Mouse (Mus musculus): ENCODE results near the gene Cited4.

The Cited4 gene

DNA sequence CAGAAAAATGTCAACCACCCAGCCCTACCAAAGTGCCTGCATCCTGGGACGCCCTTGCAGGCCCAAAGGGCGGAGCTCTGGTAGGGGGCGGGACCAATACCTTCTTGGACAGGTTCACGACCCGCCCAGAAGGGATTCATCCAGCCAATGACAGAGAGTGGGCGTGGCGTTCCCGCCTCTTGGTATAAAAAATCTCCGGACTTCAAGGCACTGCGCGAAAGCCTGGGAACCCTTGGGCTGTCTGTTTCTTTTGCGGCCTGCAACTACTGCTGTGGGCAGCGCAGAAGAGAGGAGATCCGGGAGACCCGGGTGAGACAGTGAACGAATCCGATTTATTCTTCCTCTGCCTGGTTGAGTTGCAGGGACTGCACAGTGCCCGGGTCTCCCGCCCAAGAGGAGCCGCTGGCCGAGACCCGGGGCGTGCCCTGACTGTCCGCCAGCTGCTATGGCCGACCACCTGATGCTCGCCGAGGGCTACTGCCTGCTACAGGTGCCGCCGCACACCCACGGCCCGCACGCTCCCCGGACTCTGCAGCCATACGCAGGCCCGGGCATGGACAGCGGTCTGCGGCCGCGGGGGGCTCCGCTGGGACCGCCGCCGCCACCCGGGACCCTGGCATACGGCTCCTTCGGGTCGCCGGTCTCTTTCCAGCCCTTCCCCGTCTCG lies at the start of gene Cited4:
Cited4 (plus strand) TSS at position 215 of the 667 bp plus-strand sequence.
- peak; percentile 89 for DNase-seq (ENCODE audit: low read depth)

DNA sequence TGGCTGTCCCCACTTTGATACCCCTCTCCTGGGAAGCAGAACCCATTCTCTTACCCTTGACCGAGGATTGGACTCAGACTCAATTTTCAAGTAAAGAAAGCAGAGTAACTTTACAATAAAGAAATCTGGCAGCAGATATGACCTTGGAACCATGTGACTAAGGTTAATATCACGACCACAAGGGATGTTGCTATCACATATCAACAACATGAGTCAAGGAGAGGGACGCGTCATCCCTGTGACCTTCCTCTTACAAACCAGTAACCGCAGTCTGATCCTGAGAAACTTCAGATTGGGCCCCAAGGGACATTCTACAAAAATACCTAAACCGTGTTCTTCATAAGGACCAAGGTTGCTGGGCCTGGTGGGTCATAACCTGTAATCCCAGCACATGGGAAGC lies 38.6 kb upstream of the Cited4 start:
- DNase-seq (ENCODE audit: low read depth): no peak

DNA sequence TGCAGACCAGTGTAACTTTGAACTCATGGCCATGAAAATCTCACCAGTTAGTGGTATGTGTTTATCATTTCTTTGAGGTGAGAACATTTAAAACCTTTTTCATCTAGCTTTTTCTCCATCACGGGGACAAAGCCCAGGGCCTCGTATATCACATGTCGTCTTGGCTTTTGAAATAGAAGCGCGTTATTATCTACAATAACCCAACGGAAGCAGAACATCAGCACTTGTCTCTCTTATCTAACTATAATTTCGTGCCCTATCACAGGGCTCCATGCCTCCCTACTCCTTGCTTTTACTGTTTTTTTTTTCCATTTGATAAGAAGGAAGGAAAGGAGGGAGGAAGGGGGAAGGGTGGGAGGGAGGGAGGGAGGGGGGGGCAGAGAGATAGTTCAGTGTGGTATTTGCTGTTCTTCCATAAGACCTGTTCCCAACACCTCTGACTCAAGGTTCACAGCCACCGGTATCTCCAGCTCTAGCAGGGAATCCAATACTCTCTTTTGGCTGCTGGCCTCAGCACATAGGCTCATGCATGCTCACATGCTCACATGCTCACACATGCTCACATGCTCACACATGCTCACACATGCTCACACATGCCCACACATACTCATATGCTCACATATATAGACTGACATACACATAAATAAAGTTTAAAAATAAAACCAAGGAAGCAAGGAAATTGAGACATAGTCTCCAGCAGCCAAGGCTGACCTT lies 36.0 kb upstream of the Cited4 start:
- no peak for DNase-seq (ENCODE audit: low read depth)

DNA sequence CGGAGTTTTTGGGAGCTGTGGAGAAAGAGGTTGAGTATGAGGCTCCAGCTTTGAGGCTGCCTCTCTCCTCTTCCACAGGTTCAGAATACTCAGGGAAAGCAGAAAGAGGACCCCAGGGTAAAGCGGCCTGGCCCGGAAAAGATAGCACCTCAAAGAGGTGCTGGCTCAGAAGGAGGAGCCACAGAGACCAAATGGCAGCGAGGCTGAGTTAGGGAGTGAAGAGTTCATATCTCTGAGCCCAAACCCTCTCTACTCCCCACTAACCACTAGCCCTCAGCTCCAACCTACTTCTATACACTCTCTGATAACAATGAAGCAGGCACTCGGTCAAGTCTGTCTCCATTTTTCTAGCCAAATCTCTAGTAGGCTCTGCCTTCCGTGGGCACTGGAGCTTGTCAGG lies 34.5 kb upstream of the Cited4 start:
- no peak for DNase-seq (ENCODE audit: low read depth)

DNA sequence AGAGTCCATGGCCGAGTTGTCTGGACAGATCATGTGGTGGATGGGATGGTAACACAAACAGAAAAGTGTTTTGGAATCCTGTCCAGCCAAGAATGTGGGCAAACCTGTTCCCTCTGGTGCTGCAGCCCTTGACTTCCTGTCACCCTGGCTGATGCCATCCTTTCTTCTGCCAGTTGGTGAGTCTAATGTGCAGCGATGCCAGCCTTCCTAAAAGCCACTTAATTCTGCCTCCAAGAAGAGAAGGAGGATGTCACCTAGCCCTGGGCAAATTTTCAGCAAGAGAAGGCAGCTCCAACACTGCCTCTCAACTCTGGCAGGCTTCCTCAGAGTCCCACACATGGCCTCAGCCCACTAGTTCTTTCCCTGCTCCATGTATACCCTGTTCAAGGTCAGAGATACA lies 31.0 kb upstream of the Cited4 start:
- no peak for DNase-seq (ENCODE audit: low read depth)

DNA sequence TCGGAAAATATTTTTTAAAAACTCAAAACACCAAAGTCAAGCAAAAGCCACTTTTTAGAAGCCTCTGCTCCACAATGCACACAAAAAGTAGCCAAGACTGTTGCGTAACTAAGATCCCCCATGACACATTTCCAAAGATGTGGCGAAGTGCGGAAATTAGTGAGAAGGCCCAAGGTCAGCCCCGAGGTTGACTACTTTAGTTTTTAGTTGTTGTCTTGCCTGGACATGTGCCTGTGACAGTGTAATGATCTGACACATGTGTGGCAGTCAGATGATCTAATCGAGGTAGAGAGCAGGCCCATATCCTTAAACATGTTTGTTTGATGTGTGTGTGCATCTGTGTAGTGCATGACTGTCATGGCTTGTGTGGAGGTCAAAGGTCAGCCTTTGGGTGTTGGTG lies 24.4 kb upstream of the Cited4 start:
- no peak for DNase-seq (ENCODE audit: low read depth)

DNA sequence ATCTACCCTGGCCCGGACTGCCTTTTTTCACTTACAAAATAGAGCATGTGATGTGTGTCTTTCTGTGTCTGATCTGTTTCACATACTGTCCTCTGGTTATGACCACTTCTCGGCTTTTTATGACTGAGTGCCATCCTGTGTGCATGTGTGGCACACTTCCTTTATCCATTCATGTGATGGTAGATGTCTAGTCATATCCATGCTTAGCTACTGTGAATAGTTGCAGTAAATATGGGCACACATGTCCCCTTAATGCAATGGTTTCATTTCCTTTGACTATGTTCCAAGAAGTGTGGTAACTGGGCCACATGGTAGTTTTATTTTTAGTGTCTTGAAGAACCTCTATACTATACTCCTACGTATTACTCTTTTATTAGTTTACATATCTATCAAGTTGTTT lies 22.5 kb upstream of the Cited4 start:
- DNase-seq (ENCODE audit: low read depth): no peak

DNA sequence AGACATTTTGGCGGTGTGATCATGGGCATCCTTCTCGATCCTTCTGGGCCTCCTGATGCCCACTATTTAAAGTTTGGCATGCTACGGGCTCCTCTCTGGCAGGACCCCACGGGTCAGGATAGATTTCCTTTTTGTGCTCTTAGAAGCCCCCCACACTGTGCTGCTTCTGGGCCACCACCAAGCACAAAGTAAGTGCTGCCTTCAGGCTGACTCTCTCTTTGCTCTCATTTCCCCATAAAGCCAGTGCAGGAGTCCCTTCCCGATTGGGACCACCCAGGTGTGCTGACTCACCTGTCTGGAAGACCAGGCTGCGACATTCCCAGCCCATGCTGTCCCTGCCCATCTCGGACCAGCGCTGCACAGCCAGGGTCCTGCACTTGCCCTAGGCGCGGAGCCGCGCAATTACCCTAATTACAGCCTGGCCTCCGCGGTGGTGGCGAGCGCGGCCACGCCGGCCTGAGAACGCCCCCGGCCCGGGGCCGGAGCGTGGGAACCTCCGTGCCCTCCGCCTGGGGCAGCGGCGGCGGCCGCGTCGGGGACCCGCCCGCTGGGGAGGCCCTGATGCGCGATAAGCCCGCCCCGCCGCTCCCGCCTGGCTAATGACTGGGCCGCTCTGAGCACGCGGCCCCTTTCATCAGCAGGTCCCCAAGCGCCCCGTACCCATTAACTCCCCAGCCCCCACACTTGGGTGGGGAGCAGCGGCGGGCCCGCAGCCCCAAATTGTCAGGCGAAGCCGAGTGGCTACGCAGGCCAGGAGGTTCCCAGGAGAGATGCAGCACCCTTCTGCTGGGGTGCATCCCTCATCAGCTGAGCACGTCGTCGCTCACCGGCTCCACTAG lies 16.8 kb upstream of the Cited4 start:
- DNase-seq (ENCODE audit: low read depth): no peak

DNA sequence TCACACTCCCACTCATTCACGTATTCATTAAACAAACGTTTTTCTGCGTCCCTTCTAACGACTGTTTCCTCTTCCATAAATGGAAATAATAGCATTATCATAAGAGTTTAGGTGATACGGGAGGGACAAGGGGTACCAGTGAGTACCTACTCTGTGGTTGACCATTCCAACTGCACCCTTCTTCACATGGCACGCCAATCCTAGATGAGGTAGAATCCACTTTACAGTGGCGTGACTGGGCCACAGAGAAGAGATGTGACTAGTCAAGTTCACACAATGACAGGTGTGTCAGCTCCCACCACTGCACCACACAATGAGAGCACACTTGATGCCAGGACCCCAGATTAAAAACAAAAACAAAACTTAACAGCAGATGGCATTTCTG lies 16.2 kb upstream of the Cited4 start:
- DNase-seq (ENCODE audit: low read depth): no peak

DNA sequence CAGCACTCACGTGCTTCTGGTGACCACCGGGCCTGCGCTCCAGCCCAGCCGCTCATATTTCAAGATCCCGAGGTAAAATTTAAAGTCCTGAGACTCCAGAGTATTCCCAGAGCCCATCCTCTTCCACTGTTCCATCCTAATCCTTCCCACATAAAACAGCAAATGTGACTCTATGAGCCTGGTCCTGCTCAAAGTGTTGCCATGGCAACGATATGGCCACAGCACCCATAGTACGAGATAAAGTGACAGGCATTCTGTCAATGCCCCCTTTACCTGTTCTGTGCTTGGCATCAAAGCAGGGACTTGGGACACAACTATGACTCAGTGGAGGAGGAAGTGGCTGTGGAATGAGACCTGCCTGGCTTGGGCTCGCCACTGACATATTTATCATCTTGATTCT lies 10.5 kb upstream of the Cited4 start:
- no peak for DNase-seq (ENCODE audit: low read depth)

DNA sequence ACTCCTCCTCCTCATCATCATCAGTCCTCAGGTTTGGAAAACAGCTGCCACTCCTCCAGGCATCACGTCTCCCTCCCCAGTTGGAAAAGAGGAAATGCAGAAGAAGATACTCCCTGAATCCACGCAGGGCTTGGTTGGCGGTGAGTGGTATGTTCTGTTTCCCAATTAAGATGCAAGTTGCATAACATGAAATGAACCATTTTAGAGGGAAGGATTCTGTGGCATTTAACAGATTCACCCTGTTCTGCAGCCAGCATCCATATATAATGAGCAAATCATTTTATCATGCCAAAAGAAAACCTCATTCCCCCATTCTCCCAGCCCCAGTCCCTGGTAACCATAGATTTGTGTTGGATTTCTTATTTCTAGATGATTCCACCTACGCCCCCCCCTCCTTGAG lies 5.9 kb upstream of the Cited4 start:
- no peak for DNase-seq (ENCODE audit: low read depth)

DNA sequence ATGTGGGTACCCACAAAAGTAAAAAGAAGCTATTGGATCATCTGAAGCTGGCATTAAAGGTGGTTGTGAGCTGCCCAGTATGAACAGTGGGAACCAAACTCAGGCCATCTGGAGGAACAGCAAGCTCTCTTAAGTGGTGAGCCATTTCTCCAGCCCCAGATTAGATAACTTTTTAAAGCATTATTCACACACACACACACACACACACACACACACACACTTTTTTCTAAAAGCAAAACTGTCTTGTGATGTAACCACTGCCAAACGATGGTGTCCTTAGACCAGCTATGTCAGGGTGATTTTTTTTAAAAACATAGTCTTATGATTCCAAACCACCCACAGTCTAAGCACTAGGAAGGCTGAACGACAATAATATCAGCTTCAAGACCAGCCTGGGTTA lies 1.8 kb upstream of the Cited4 start:
- DNase-seq (ENCODE audit: low read depth): no peak

DNA sequence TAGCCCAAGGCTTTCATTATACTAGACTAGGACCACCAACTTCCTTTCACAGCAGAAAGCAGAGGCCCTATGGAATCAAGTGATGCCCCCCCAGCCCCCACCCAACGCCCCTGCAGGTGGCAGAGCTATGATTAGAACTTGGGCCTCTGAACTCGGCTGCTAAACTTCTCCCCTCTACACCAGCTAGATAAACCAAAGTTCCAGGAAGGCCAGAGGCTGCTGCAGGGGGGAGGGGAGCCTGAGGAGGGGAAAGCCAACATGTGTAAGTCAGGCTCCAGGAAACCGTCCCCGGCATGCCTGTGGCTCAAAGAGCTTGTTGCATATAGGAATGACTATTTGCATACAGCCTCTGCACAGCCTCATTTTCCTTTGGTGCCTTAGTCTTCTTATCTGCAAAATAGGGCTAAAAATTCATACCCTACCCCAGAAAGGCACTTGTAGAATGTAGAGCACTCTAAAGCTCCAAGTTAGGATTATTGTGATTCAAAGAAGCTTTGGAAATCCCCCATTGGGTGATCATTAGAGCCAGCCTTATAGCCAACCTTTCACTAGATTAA lies 1.1 kb upstream of the Cited4 start:
- DNase-seq (ENCODE audit: low read depth): no peak

DNA sequence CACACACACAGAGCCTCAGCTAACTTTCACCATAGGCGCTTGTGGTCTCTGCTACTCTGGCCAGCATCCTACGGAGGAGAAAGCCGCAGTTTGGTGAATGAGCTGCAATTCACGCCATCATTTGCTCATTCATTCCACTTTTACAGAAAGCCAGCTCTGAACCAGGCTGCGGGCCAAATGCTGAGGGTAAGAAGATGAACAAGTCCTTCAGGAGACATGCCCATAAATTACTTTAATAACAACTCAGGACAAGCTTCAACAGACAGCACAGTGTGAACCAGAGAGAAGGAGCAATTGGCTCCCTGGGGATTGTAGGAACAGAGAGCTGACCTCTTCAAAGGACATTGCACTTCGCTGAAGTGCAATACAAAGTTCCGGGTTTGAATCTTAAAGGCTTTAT lies 590 bp upstream of the Cited4 start:
- DNase-seq (ENCODE audit: low read depth): peak; percentile 14

DNA sequence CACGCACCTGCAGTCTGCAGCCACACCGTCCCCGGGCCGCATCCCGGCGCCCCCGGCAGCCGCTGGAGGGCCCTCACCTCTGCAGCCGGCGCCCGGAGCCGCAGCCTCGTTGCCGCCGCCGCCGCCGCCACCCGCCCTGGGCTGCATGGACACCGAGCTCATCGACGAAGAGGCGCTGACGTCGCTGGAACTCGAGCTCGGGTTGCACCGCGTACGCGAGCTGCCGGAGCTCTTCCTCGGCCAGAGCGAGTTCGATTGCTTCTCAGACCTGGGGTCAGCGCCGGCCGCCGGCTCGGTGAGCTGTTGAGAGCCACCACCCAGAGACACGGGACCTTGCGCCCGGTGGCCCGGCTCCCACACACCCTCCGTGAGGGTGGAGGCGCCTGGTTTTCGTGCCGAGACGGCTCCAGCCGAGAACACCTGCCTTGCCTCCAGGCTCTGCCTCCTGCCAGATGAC lies 701 bp downstream of the Cited4 start:
- peak; percentile 56 for DNase-seq (ENCODE audit: low read depth)

DNA sequence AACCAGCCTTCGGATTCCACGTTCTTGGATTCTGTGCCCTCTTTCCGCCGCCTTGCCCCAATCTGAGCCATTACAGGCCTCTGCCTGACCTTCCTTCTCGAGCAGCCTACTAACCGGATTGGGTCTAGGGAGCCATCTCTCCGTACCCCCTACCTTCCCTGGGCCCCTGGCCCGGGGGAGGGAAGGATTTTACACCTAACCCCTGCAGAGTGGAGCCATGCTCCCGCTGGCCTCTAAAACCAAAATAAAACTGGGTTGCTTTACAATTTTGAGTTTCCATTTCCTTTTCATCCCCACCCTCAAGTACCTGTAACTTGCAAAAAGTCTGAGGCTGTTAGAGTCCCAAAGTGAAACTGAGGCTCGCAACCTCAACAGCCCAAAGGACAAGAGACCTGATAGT lies 1.2 kb downstream of the Cited4 start:
- no peak for DNase-seq (ENCODE audit: low read depth)

DNA sequence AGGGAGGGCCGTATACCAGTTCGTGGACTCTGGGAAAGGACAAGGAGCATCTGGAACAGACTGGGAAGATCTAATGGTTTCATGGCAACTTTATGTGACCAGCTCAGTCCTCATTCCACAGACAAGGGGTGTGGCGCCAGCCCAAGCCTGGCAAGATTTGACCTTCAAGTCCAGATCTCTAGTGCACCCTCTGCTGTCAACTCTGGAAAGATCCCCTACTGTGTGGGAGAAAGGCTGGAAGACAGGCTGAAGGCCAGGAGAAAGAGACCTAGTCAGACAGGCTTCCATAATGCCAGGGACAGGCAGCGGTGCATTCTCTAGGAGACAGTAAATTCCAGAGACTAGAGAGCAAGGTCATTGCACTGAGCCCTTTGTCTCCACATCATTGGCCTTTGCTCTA lies 2.2 kb downstream of the Cited4 start:
- no peak for DNase-seq (ENCODE audit: low read depth)

DNA sequence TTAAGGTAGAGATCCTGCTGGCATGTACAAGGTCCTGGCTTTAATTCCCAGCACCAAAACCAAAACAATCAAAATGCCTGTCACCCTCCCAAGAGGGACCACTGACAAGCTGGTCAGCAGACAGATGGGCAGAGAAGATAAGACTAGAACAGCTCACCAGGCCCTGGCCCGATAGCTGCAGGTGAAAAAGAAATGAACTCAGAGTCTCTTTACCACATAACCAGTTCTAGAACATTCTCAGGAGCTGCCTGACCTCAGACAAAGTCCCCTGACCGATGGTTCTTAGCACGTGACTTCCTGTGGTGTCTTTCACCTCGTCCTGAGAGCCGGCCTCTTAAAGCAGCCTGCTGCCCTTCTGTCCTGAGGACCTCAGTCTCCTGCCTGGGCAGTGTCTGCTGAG lies 3.2 kb downstream of the Cited4 start:
- no peak for DNase-seq (ENCODE audit: low read depth)

DNA sequence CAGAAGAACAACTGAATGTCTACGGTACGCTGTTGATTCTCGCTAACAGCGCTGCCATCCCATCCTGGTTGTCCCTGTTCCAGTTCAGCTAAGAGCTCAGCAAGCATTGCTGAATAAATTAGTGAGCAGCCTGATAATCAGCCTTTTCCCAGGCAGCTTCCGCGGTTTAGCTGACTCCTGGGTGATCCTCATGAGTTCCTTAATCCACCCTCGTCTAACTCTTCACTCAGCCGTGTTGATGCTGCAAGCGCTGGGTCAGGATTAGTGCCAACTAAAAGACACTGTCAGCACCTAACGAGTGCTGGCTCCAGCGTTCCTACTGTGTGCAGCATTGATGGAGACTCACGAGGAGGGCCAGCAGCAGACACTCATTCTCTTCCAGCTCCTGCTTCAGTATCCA lies 4.7 kb downstream of the Cited4 start:
- no peak for DNase-seq (ENCODE audit: low read depth)

DNA sequence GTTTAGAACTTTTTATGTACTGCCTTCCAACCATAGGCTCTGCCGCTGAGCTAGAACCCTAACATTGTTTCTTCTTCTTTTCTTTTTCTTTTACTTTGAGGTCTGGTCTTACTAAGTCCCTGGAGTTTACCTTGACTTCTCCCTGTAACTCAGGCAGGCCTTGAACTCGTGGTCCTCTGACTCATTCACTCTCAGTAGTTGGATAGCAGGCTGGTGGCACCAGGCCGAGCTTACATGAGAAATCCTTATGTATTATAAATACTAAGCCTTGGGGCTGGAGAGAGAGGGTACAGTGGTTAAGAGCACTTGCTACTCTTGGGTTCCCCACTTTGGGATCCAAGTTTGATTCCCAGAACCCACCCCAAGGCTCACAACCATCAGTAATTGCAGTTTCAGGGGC lies 7.2 kb downstream of the Cited4 start:
- no peak for DNase-seq (ENCODE audit: low read depth)

DNA sequence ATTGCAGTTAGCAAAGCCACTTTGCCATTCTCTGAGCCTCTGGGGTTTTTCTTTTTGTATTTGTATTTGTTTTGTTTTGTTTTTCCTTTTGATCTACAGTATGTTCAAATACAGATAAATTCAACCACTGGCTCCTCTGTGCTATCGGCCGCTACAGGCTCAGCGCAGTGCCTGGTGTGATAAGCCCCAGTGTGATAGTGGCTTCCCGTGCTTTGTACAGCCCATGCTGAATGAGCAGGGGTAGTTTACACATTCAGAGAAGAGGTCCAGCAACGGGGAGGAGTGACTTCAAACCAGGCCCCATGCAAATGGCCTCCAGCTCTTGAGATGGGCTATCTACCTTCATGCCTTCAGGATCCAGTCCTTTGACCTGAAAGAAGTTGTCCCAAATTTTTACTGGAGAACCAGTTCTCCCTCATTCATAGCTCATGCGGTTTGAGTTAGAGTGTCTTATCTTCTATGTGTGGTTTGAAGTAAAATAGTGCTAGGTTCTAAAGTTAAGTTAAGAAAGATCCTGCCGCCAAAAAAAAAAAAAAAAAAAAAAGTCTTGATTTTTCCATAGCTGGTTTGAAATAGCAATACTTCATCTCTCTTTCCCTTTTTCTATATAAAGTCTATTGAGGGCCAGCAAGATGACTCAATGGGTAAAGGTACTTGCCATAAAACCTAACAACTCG lies 8.5 kb downstream of the Cited4 start:
- DNase-seq (ENCODE audit: low read depth): no peak

DNA sequence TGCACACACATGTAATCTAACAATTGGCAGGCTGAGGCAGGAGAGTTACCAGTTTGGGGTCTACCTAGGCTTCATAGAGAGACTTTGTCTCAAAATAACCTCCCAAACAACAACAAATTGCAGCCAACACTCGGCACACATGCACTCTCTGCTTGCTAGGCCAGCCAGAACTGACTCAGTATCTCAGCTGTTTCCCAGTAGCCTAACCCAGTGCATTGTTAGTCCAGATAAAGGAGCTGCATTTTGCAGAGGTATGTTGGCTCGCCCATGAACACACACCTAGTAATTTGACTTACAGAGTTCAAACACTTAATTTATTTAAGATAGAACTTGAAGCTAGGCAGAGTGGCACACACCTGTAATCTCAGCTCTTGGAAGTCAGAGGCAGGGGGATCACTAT lies 9.3 kb downstream of the Cited4 start:
- no peak for DNase-seq (ENCODE audit: low read depth)

All from naive thymus-derived CD4-positive, alpha-beta T cell, adult 2 months (primary cell).